Mouse (Mus musculus): ENCODE results near the gene Ces1d. TPM values are rescaled to one million over a fixed set of nuclear protein-coding genes. Genes with fewer than 3 reads are reported as not detected.
"Not testable (repeated sequence)": the region's sequence is repeated elsewhere in the genome, so short reads cannot be mapped to it uniquely, and the experiment has no call there.

Gene Ces1d
- total RNA-seq (2021): 1 to 10 TPM; 3.3 to 5.0 TPM
- long read RNA-seq, experiment 1, transcript Ces1d-201 (14 exons, 2,004 nt): major isoform, 7 of 7 reads
- long read RNA-seq, experiment 1, partial matches to known transcripts: 0 of 7 reads
- long read RNA-seq, experiment 1, other reads (novel, unspliced or antisense): 0 of 7 reads
- long read RNA-seq, experiment 2, transcript Ces1d-201 (14 exons, 2,004 nt): major isoform, 12 of 12 reads
- long read RNA-seq, experiment 2, partial matches to known transcripts: 0 of 12 reads
- long read RNA-seq, experiment 2, other reads (novel, unspliced or antisense): 0 of 12 reads

DNA sequence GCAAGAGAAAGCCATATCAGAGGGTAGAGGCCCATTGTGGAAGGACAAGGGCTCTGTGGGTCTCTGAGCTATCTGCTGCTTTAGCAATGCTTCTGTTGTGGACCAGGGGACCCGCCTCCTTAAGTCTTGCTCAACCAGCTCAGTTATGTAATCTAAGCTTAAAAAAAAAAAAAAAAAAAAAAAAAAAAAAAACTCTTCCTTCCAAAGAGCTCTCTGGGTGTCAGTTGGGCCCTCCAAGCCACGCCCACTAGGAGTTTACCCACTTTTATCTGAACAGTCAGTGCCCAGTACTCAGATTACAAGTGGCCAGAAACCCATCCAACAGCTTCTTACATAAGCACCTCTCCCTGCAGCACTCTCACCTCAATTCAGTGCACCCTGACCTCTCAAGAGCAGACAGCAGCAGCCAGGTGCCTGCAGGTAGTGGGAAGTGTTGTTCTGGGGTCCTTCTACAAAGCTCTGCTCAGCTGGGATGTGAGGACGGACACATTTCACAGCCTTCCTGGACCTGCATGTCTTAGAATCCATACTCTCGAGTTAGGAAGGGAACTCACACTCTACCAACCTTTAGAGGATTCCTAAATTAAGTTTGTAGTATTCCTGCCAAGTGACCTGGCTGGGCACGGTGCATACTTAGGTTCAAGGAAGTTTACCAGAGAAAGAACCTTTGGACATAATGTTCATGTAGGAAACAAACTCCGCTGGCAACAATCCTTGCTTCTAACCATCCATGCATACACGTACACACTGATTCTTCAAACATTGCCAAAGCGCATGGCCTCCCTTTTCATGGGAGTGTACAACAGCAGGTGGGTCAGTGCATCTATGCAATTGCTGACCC, at the start of gene Ces1d:
Ces1d (minus strand) TSS at position 154 of the 841 bp plus-strand sequence.
- intact Hi-C loops (cut with DNase I; ENCODE audit: low total_unique reads): no loop called here
- no peak for DNase-seq

- no peak for DNase-seq
- intact Hi-C loops (cut with DNase I; ENCODE audit: low total_unique reads): no loop called here
Observed at GRCm38 (mm10) chr8:93246057-93246456, 48.4 kb upstream of the Ces1d start.

DNA sequence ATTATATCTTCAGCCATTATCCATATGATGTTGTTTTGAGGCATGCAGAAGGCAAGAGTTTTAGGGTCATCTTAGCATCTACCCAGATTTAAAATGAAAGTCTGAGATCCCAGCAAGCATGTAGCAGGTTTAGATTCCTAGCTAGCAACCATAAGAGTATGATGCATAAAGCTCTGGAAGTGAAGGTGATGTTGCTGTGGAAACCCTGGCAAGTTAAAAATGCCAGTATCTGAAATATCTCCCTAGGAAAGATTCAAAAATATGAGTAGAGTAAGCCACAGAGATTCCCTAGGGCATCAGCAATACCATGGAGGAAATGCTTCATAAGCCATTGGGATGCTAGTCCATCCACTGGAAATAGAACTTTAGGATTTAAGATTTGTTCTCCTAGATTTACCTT, 42.2 kb upstream of the Ces1d start:
- DNase-seq: no peak
- intact Hi-C loops (cut with DNase I; ENCODE audit: low total_unique reads): no loop called here

DNA sequence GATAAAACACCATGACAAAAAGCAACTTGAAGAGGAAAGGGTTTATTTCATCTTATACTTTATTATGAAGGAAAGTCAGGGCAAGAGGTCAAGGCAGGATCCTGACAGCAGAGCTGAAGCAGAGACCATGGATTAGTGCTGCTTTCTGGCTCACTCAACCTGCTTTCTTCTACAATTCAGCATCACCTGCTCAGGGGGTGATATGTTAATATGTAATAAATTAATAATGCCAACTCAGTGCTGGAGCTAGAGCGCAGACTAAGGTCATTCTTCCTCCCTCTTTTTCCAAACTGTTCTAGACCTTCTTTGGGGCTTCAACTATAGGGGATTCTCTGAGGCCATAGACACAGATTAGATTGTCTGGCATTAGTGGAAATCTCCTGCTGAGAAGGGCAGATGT, 38.0 kb upstream of the Ces1d start:
- DNase-seq: no peak
- intact Hi-C loops (cut with DNase I; ENCODE audit: low total_unique reads): no loop called here

GRCm38 (mm10) chr8:93234706-93235105, 37.1 kb upstream of the Ces1d start:
- no peak for DNase-seq

DNA sequence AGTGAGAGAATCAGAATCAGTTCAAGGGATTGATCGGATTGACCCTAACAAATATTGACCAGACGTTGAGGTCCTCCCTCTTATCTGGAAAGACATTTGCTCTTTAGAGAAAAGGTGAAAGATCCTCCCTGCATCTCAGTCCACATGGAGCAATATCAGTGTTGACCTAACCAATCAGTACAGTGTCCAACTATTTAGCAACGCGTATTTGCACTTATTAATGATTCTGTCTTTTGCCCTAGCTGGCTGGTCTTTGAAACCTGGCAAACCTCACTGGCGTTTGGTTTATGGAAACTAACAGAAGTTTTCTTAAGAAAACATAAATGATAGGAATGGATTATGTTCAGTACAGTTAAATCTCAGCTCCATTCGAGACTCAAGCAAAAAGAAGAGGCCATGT, 36.4 kb upstream of the Ces1d start:
- DNase-seq: no peak
- intact Hi-C loops (cut with DNase I; ENCODE audit: low total_unique reads): no loop called here

More at GRCm38 (mm10) chr8:93234706-93235105, 37.1 kb upstream of the Ces1d start:
- intact Hi-C loops (cut with DNase I; ENCODE audit: low total_unique reads): no loop called here

DNA sequence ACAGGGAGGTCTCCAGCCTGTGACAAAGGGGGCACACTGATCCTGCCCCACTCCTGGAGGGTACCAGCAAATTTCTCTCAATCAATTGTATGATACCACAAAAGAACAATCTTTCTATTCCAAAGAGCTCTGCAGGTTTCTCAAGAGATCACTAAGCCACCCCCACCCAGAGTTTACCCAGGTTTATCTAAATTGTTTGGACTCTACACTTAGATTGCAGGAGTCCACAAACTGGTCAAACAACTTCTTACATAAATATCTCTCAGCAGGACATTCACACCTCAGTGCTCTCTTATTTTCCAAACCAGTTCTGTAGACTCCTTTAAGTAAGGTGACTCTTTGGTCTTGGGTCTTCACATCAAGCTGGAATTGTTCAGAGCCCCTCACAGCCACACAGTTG, 31.8 kb upstream of the Ces1d start, which contains the start of gene Ces1e:
Ces1e (minus strand) TSS at position 174 of the 400 bp plus-strand sequence.
- no peak for DNase-seq
- intact Hi-C loops (cut with DNase I; ENCODE audit: low total_unique reads): no loop called here

DNA sequence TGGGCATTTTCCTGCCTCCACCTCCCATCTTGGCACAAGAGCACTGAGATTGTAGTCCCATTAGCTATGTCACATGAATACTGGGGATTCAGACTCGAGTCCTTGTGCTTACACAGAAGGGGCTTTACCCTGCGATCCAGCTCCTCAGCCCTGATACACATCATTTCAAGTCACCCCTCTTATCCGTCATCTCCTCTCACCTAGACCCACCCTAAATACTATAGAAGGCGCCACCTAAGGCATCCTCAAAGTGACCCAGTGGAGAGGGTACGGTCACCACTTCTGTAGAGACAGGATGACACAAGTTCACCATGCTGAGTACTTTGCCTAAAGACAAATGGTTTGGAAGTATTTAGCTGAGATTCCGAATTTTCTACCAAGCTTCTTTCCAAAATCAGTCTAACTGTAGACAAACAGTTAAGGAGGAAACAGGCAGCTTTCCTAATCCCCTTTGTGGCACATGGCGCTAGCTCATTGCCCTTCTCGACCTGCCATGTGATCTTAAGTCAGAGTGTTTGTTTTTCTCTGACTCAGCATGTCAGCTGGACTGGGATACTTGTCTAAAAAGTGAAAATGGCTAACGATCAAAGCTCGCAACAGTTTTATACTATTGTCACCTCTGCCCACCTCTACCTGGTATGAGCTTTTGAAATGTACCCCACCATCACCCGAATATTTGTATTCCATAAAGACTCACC, 31.2 kb upstream of the Ces1d start:
- DNase-seq: no peak
- intact Hi-C loops (cut with DNase I; ENCODE audit: low total_unique reads): no loop called here

GRCm38 (mm10) chr8:93226471-93226870, 28.8 kb upstream of the Ces1d start:
- DNase-seq; intact Hi-C loops (cut with DNase I; ENCODE audit: low total_unique reads): not testable (repeated sequence)

GRCm38 (mm10) chr8:93221896-93222295, 24.3 kb upstream of the Ces1d start:
- intact Hi-C loops (cut with DNase I; ENCODE audit: low total_unique reads): no loop called here

DNA sequence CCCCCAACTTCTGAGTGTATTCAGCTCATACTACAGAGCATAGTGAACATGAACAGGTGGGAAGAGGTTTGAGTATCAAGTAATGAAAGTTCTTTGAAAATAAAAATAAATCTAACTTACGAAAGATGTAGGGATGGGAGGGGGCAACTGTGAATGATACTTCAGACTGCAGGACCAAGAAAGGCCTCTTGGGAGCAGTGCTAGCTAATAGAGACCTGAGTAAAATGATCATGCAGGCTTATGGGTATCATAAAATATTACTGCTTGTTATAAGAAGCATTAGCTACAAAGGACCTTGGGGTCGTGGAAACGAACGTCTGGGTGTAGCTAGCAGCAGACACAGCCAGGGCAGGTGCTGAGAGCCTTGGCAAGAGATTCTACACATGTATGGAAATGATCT, 20.2 kb upstream of the Ces1d start:
- intact Hi-C loops (cut with DNase I; ENCODE audit: low total_unique reads): no loop called here
- DNase-seq: no peak

More at GRCm38 (mm10) chr8:93221896-93222295, 24.3 kb upstream of the Ces1d start:
- DNase-seq: no peak

DNA sequence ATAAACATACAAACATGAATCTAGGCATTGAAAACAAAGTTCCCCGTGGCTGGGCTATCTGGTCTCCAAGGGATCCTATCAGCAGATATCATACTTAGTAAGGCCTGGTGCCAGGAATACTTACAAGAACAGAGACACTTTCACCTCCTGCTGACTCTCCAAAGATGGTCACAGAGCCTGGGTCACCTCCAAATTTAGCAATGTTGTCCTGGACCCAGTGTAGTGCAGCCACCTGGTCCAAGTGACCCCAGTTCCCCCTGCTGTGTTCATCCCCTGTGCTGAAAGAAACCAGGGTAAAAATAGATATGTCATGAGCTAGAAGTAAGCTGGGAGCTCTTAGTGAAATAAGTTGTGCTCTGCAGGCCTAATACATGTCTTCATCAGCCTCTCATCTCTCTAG, 19.7 kb upstream of the Ces1d start:
- no peak for DNase-seq
- intact Hi-C loops (cut with DNase I; ENCODE audit: low total_unique reads): no loop called here

DNA sequence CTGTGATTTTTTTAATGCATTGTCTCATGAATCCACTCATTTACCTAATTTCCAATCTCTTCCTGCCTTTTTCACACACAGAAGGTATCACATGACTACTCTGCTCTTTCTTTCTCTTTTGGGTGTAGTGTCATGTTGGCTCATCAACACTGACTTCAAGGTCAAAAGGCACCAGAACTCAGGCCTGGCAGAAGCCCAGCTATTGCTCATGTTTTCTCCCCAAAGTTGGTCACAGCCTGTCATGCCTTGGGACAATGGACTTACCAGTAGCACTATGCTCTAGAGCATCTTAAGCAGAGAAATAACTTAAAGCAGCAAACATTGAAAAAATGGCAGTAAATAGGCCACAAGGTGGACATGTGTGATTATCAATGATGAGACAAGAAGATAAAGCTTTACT, 13.5 kb upstream of the Ces1d start:
- no peak for DNase-seq
- intact Hi-C loops (cut with DNase I; ENCODE audit: low total_unique reads): no loop called here

DNA sequence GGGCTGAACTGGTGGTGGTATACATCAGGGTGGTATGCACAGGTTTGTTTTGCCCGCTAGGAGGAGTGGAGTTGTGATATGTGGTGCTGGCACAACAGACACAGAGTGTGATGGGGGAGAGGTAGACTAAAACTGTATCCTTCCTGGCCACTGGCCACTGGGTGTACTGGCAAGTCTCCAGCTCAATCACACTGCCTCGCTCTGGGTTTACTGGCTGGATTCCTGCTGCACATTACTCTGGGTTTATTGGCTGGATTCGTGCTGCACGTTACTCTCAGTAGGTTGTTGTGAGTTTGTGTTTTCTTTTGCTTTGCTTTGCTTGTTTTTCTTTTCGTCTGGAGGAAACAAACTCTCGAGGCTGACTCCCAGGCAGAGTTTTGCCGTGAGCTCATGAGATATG, 1.5 kb upstream of the Ces1d start:
- intact Hi-C loops (cut with DNase I; ENCODE audit: low total_unique reads); DNase-seq: not testable (repeated sequence)

GRCm38 (mm10) chr8:93196436-93196835, 1.2 kb downstream of the Ces1d start:
- intact Hi-C loops (cut with DNase I; ENCODE audit: low total_unique reads): no loop called here

GRCm38 (mm10) chr8:93180581-93181129, 17.0 kb downstream of the Ces1d start:
- DNase-seq: no peak
- intact Hi-C loops (cut with DNase I; ENCODE audit: low total_unique reads): no loop called here

More at GRCm38 (mm10) chr8:93196436-93196835, 1.2 kb downstream of the Ces1d start:
- DNase-seq: no peak

DNA sequence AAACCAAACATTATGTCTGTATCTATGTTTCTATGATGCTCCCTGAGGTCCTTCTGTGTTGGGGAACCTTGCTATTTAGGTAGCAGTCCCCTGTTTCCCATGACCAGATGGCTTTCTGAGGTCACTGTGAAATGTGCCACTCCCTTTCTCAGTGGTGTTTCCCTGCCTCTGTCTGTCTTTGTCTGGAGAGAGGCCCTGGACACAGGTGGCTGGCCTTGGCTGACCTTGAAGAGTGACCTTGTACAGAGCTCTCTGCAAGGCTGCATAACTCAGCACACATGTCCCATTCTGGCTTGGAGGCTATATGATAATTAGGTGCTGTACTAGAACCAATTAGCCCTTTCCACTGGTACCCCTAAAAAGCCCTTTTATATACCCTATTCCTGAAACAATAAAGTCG, 21.0 kb downstream of the Ces1d start:
- intact Hi-C loops (cut with DNase I; ENCODE audit: low total_unique reads): no loop called here
- no peak for DNase-seq

DNA sequence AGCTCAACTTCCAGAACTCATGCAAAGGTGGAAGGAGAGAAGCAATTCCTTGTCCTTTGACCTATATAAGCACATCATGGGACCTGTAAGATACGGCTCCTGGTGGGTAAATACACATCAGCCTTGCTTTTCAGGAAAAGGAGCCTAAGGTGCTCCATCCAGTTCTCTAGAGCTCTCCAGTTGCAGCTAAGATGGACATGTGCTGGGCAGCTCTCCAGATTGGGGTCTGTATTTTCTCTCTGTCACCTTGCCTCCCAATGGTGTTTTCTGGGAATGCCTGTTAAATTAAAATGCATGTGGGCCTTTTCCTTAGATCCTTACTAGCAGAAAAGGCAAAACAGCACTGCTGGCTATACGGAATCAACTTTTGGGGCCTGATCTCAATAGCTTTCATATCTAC, 23.1 kb downstream of the Ces1d start:
- intact Hi-C loops (cut with DNase I; ENCODE audit: low total_unique reads): no loop called here
- DNase-seq: no peak

GRCm38 (mm10) chr8:93171846-93172590, 25.6 kb downstream of the Ces1d start:
- intact Hi-C loops (cut with DNase I; ENCODE audit: low total_unique reads): no loop called here
- DNase-seq: peak; percentile 32
